Mouse (Mus musculus) spleen, adult 18-20 months (tissue): ENCODE results near the gene Anxa2.

ENCODE experiments used
- DNase-seq, 2 experiments: peaks; one replicate each; pipeline ENCODE4 v3.0.0; 2022; ENCODE audit warnings: mixed read lengths in 2 of 2

Anxa2 gene

GRCm38 (mm10) chr9:69453066-69453900 lies at the start of gene Anxa2:
TSS of gene Anxa2 (plus strand) at chr9:69453620.
- peak; percentile 35 to 47 for DNase-seq

- no peak for DNase-seq
Measured at GRCm38 (mm10) chr9:69404671-69405070, 48.7 kb upstream of the Anxa2 start.

GRCm38 (mm10) chr9:69419476-69419875 lies 33.9 kb upstream of the Anxa2 start:
- DNase-seq: no peak

GRCm38 (mm10) chr9:69430531-69430930 lies 22.9 kb upstream of the Anxa2 start:
- DNase-seq: no peak

- no peak for DNase-seq
Measured at GRCm38 (mm10) chr9:69431863-69432555, 21.4 kb upstream of the Anxa2 start.

GRCm38 (mm10) chr9:69435194-69435593 lies 18.2 kb upstream of the Anxa2 start:
- no peak for DNase-seq

GRCm38 (mm10) chr9:69435662-69436061 lies 17.8 kb upstream of the Anxa2 start:
- DNase-seq: no peak

GRCm38 (mm10) chr9:69439805-69440357 lies 13.5 kb upstream of the Anxa2 start:
- DNase-seq: no peak

GRCm38 (mm10) chr9:69442471-69443038 lies 10.9 kb upstream of the Anxa2 start:
- DNase-seq: no peak

GRCm38 (mm10) chr9:69443203-69443602 lies 10.2 kb upstream of the Anxa2 start:
- DNase-seq: no peak

- DNase-seq: no peak
Measured at GRCm38 (mm10) chr9:69448801-69449200, 4.6 kb upstream of the Anxa2 start.

GRCm38 (mm10) chr9:69450636-69451035 lies 2.8 kb upstream of the Anxa2 start:
- no peak for DNase-seq

- DNase-seq: no peak
Measured at GRCm38 (mm10) chr9:69451886-69452810, 1.3 kb upstream of the Anxa2 start.

- peak in 1 of 2 experiments; percentile 31 for DNase-seq
Measured at GRCm38 (mm10) chr9:69453901-69454666, 664 bp downstream of the Anxa2 start.

GRCm38 (mm10) chr9:69454691-69455090 lies 1.3 kb downstream of the Anxa2 start:
- no peak for DNase-seq

- DNase-seq: no peak
Measured at GRCm38 (mm10) chr9:69455391-69455790, 2.0 kb downstream of the Anxa2 start.

GRCm38 (mm10) chr9:69456406-69457075 lies 3.1 kb downstream of the Anxa2 start:
- no peak for DNase-seq

- no peak for DNase-seq
Measured at GRCm38 (mm10) chr9:69457143-69457542, 3.7 kb downstream of the Anxa2 start.

- DNase-seq: no peak
Measured at GRCm38 (mm10) chr9:69457747-69458625, 4.6 kb downstream of the Anxa2 start.

- DNase-seq: no peak
Measured at GRCm38 (mm10) chr9:69458982-69459381, 5.6 kb downstream of the Anxa2 start.
